Mouse (Mus musculus) gastrocnemius, postnatal 4 days (tissue): ENCODE data around the gene Cdh1. TPM values are rescaled to one million over a fixed set of nuclear protein-coding genes. Genes with fewer than 3 reads are reported as not detected.
A peak's percentile ranks its signal among the peaks of the same experiment; 100 is the strongest.
"Not testable (repeated sequence)": the region's sequence is repeated elsewhere in the genome, so short reads cannot be mapped to it uniquely, and the experiment has no call there.

Experiments used
- DNase-seq, 2 experiments: peaks; one replicate each; pipeline ENCODE4 v3.0.0; 2021 to 2022; ENCODE audit warnings: low spot score in 2 of 2, mixed read lengths in 2 of 2
- long read RNA-seq, 2 experiments: library from polyadenylated mRNA; stranded (forward); transcript quantifications; one replicate each; pipeline ENCODE4 v2.0.0; 2021
- total RNA-seq, 2 experiments: library from RNA; stranded (reverse); gene quantifications; 2 replicates each; pipeline ENCODE4 v1.2.3; 2021

Gene Cdh1
- 1 to 10 TPM; 1.2 TPM for total RNA-seq
- long read RNA-seq, experiment 1, full-length matches to known transcripts: 1 of 3 reads
- long read RNA-seq, experiment 1, partial matches to known transcripts: 1 of 3 reads
- long read RNA-seq, experiment 1, other reads (novel, unspliced or antisense): 1 of 3 reads
- long read RNA-seq, experiment 2: 0 reads

GRCm38 (mm10) chr8:106603131-106603819 is at the start of gene Cdh1:
Gene Cdh1 (plus strand): TSS chr8:106603351.
- DNase-seq: peak in 1 of 2 experiments; percentile 15

- no peak for DNase-seq
Observed at GRCm38 (mm10) chr8:106554011-106554410, 49.1 kb upstream of the Cdh1 start.

- no peak for DNase-seq
Observed at GRCm38 (mm10) chr8:106556068-106556645, 47.0 kb upstream of the Cdh1 start.

- no peak for DNase-seq
Observed at GRCm38 (mm10) chr8:106559844-106560243, 43.3 kb upstream of the Cdh1 start.

- peak; percentile 57 to 60 for DNase-seq
Observed at GRCm38 (mm10) chr8:106561097-106561865, 41.9 kb upstream of the Cdh1 start.

GRCm38 (mm10) chr8:106563691-106564182 is 39.4 kb upstream of the Cdh1 start:
- peak in 1 of 2 experiments; percentile 38 for DNase-seq

GRCm38 (mm10) chr8:106569006-106569405 is 34.1 kb upstream of the Cdh1 start:
- no peak for DNase-seq

- no peak for DNase-seq
Observed at GRCm38 (mm10) chr8:106570386-106570785, 32.8 kb upstream of the Cdh1 start.

- DNase-seq: no peak
Observed at GRCm38 (mm10) chr8:106571551-106572172, 31.5 kb upstream of the Cdh1 start.

- DNase-seq: not testable (repeated sequence)
Observed at GRCm38 (mm10) chr8:106572175-106572574, 31.0 kb upstream of the Cdh1 start.

GRCm38 (mm10) chr8:106573168-106573567 is 30.0 kb upstream of the Cdh1 start, which contains the start of gene Gm10073:
Gene Gm10073 (minus strand): TSS chr8:106573461.
- not testable (repeated sequence) for DNase-seq

- no peak for DNase-seq
Observed at GRCm38 (mm10) chr8:106574283-106574682, 28.9 kb upstream of the Cdh1 start.

GRCm38 (mm10) chr8:106576849-106577555 is 26.1 kb upstream of the Cdh1 start:
- no peak for DNase-seq

- no peak for DNase-seq
Observed at GRCm38 (mm10) chr8:106579510-106579909, 23.6 kb upstream of the Cdh1 start.

- DNase-seq: no peak
Observed at GRCm38 (mm10) chr8:106581344-106582088, 21.6 kb upstream of the Cdh1 start.

GRCm38 (mm10) chr8:106584942-106585670 is 18.0 kb upstream of the Cdh1 start:
- DNase-seq: no peak

- DNase-seq: no peak
Observed at GRCm38 (mm10) chr8:106585671-106586037, 17.5 kb upstream of the Cdh1 start.

GRCm38 (mm10) chr8:106586896-106587295 is 16.3 kb upstream of the Cdh1 start:
- DNase-seq: peak in 1 of 2 experiments; percentile 15
